Mouse (Mus musculus) C2C12 (cell line): ENCODE results near the gene Rnf225.

Source experiments
- CEBPB ChIP-seq: IDR thresholded peaks from one replicate; pipeline ENCODE4 v1.6.1; 2011; ENCODE audit warnings: low read depth, mild to moderate bottlenecking, control low read depth, moderate library complexity
- CTCF ChIP-seq: IDR thresholded peaks from one replicate; pipeline ENCODE4 v1.5.1; 2011; ENCODE audit not compliant: control insufficient read depth, insufficient read depth, insufficient read length
- MAX ChIP-seq: IDR thresholded peaks from one replicate; pipeline ENCODE4 v1.6.1; 2011; ENCODE audit warnings: mild to moderate bottlenecking, control low read depth
- USF1 ChIP-seq: IDR thresholded peaks from one replicate; pipeline ENCODE4 v1.6.1; 2011; ENCODE audit warnings: low read depth, mild to moderate bottlenecking, control low read depth, moderate library complexity

DNA sequence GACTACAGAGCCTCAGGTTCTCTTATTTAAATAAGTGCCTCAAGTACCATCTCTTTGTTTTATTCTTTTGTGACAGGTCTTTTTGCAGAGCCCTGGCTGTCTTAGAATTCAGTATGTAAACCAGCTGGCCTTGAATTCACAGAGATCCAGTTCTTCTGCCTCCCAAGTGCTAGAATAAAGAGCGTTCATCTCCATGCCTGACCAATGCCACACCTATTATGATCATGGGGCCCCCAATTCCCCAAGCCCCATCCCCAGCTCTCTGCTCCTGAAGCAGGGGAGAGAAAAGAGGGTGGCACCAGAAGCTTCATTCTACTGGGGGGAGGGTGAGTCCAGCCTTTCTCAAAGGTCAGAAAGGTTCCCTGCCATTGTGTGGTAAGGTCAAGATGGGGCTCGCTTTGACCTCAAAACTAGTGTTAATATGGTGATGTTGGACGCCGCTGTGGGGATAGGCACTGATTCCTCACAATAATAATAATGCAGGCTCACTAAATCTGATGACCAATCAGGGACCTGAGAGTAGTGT is 6.5 kb downstream of the Rnf225 start:
- no peak for TF ChIP-seq CTCF
- TF ChIP-seq CEBPB, result no peak
- no peak for TF ChIP-seq USF1
- TF ChIP-seq MAX, result no peak
